Mouse (Mus musculus): ENCODE measurements at regions not wholly inside any gene's neighbourhood (a gene's known extent, or its start where the extent isn't known, plus 50 kb on each side); places are given as distances from the start of the nearest gene placed in this dataset.

DNA sequence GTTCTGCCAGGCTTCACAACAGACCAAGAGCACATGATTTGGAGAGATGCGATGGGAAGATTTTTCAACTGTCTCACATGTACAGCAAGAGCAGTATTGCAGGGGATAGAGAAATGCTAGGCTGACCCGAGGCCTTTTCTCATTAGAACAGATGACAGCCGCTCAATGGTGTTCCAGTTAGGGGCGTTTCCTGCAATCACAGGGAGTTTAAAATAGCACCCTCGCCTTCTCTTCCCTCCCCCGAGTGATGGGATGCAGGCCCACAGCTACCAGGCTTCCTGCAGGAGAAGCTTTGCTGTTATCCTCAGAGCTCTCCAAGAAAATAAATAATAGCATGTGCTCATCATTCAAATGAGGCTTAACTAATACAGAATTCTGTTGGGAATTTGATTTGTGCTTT, 526.9 kb upstream of the Tmem132c start:
- DNase-seq = no peak
- intact Hi-C loops (cut with DNase I) = no loop called here

- intact Hi-C loops (cut with DNase I) = no loop called here
- DNase-seq = no peak
These were observed 523.2 kb upstream of the Tmem132c start for GRCm38 (mm10) chr5:126718421-126718820.

GRCm38 (mm10) chr5:126721300-126721699, 520.3 kb upstream of the Tmem132c start:
- intact Hi-C loops (cut with DNase I) = no loop called here
- DNase-seq = no peak

DNA sequence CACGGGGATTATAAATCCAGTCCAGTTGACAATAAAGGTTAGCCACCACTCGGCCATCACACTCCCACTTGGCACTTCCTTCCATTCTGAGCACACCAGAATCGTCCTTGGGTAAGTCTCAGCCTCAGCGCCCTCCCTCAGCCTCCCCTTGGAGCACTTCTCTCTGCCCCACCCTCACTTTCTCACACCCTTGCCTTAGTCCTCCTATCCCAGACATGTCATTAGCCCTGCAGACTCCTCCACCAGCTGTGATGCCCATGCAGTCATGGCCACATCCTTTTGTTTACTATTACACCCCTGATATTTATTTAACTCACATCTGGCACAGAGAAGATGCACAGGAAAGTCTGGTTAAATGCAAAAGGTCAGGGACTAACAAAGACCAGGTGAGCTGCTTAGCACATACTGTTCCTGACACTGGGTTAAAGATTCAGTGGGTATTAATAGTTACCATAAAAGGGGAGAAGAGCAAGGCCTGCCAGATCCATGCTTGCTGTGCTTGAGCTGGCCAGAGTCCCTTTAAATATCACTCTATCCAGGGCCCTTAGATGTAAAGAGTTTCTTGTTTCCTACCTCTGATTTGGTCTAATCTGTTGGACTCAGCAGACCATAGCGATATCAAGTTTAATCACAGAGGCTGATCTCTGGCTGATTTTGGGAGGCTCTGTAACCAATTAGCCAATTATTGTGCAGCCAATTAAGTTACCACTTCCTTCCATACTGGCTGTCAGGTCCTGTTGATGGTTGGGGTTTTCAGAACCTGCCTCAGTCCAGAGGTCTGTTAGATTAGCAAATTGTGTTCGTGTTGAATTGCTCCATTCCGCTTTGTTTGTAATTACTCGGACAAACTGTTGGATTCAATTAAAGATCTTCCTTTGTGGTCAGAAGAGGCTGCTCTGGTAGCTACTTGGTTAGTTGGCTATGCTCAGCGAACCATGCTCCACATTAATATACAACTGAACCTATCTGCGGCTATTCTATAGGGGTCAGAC, 518.0 kb upstream of the Tmem132c start:
- intact Hi-C loops (cut with DNase I) = no loop called here

DNA sequence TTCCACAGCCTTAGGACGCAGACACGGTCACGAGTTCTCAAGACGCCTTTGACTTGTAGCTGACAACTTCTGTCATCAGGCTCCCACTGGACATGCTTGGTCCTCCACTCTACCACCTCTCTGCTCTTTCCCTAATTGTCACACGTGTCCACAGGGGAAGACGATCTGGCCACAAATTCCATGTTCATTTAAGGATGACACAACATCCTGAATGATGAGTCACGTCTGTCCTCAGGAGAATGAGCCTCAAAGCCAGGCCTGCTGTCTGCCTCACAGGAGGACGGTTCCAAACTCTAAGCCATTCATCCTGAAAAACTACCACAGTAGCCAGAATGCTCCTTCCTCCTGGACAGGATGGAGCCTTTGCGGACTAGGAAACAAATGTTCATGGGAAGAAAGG, 517.3 kb upstream of the Tmem132c start:
- intact Hi-C loops (cut with DNase I) = no loop called here
- DNase-seq = no peak

More for the DNA sequence above, 518.0 kb upstream of the Tmem132c start:
- DNase-seq = no peak

DNA sequence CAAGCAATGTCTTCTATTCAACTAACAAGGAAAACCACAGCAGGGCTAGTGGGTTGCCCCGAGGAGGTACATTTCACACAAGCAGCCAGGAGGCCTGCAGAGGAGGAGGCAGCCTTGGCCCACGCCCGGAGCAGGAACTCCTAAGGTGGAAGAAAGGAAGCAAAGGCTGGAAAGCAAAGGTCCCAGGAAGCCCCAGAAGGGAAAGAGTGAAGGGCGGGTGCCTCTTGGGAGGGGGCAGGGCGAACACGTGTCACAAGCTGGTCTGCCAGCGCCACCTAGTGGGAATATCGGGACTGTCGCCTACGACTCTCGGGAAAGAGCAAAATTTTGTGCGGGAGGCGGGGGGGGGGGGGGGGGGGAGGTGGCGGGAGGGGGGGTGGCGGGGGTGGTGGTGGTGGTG, 508.1 kb upstream of the Tmem132c start:
- DNase-seq = peak; percentile 90
- intact Hi-C loops (cut with DNase I) = loop anchor here (5.0 to 10.0 kb wide), 2 partner anchors 109 to 1201 kb away; partner anchors contain the start of gene Tmem132b

- DNase-seq = no peak
- intact Hi-C loops (cut with DNase I) = loop anchor here (10.0 kb wide), 1 partner anchor 111 kb away; no protein-coding TSS in a partner anchor
These were observed 505.9 kb upstream of the Tmem132c start for GRCm38 (mm10) chr5:126735733-126736132.

DNA sequence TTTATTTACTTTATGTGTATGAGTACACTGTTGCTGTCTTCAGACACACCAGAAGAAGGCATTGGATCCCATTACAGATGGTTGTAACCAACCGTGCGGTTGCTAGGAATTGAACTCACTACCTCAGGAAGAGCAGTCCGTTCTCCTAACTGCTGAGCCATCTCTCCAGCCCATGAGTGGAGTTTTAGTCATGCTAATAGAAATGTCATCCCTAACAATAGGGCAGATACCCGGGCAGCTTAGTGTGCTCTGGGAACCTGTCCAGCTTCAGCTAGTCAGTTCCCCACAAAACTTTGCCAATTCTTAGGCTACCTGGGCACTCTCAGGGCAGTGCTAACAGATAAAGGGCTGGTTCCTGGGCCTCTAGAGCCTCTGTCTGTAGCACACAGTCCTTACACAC, 503.9 kb upstream of the Tmem132c start:
- intact Hi-C loops (cut with DNase I) = loop anchor here (10.0 kb wide), 1 partner anchor 113 kb away; no protein-coding TSS in a partner anchor
- DNase-seq = no peak

DNA sequence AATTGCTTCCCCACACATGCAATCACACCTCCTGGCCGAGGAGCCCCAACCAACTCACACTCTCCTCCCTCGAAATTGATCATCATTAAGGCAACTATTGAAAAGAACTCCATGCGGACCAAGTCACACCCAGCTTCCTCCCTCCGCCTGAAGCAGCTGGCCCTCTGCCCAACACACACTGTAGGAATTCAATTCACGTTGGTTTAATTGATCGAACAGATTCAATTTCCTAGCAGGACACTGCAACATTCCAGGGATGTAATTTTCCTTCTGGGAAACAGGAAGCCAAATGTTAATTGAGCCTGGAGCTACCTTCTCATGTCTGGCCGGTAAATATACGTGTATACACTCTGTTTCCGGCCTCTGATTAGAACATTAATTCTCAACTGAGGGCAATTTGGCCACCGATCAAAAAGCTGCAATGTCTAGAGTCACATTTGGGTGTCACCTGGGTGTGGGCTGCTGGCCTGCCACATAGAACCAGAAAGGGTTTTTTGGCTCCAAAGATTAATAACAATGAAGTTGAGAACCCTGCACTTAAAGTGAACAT, 500.7 kb upstream of the Tmem132c start:
- DNase-seq = peak; percentile 26
- intact Hi-C loops (cut with DNase I) = no loop called here

GRCm38 (mm10) chr5:126755107-126755506, 486.5 kb upstream of the Tmem132c start:
- intact Hi-C loops (cut with DNase I) = no loop called here

DNA sequence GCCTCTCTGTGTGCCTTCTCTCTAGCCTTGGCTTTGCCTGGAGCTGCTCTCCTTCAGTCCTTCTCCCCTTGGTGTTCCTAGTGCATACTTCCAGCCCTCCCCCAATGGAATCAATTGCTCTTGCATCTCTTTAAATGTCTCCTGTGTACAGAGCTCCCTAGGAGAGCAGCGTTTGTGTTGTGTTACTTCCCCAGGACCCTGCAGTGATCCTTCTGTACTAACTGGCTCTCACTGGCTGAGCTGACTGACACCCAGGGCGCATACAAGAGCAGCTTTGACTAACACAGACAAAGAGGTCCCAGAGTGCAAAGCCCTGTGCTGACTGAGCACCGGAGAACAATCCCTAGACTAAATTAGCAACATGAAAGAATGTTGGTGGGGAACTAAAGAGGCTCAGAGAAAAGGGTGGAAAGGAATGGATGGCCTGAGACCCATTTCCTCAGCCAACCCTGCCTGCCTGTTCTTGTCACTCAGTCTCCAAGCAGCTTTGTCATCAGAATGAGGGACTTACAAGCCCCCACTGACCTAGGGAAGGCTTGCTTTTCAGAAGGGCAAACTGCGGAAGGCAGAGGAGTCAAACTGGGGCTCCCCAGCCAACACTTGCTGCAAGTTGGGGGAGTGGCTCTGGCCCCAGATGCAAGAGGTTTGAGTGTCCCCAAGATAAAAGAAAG, 476.4 kb upstream of the Tmem132c start:
- intact Hi-C loops (cut with DNase I) = no loop called here
- DNase-seq = no peak

More at GRCm38 (mm10) chr5:126755107-126755506, 486.5 kb upstream of the Tmem132c start:
- no peak for DNase-seq

DNA sequence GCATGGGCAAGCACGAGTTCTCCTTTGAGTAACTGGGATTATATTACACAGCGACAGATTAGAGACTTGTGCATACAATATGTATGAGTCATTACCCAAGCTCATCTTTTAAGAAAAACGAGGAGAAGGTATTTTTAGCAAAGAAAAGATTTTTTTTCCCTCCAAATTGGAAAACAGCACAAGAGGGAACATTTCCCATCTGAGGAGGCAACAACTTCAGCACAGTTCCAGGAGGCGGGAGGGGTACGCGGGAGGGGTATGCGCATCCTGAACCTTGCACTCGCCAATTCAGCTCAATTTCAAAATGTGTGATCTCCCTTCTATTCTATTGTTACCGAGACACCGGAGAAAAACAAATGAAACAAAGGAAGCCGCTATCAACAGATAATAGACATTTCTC, 472.6 kb upstream of the Tmem132c start:
- intact Hi-C loops (cut with DNase I) = no loop called here
- DNase-seq = no peak

GRCm38 (mm10) chr5:126787706-126788610, 453.6 kb upstream of the Tmem132c start:
- DNase-seq = peak; percentile 44
- intact Hi-C loops (cut with DNase I) = no loop called here

GRCm38 (mm10) chr5:126799698-126800279, 441.8 kb upstream of the Tmem132c start:
- intact Hi-C loops (cut with DNase I) = no loop called here
- DNase-seq = no peak

DNA sequence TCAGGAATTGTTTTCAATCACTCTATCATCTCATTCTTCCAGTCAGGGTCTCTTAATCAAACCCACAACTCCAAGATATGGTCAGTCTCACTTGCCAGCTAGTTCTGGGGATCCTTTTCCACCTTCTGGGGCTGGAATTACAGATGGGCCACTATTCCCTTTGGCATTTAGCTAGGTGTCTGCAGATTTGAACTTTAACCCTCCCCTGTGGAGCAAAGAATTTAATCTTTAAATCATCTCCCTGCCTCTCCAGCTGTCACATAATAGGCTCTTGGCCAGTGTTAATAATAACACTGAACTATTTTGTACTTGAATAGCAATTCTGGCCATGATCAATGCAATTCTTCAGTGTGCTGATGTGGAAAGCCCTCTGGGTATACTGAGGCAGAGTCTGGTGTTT, 435.0 kb upstream of the Tmem132c start:
- DNase-seq = no peak
- intact Hi-C loops (cut with DNase I) = no loop called here

- intact Hi-C loops (cut with DNase I) = no loop called here
- DNase-seq = no peak
These were observed 425.5 kb upstream of the Tmem132c start for GRCm38 (mm10) chr5:126816069-126816468.

GRCm38 (mm10) chr5:126835440-126835839, 406.2 kb upstream of the Tmem132c start:
- intact Hi-C loops (cut with DNase I) = no loop called here
- no peak for DNase-seq

DNA sequence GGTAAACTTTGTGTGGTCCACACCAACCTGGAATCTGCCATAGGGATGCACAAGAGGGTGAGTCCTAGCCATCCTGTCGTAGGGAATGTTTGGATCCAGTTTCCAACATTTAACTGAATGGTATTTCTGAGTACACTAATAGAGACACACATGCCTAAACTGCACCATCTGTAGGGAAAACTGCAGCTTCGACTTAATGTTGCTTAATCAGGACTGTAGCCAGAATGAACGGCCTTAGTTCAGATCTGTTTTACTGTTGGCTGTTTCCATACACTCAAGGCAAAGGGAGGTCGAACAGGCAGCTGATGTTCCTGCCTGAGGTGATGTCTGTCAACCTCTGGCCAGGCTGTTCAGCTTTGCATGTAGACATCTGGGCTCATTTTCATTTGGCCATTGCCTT, 399.0 kb upstream of the Tmem132c start:
- intact Hi-C loops (cut with DNase I) = no loop called here

GRCm38 (mm10) chr5:126862078-126862477, 379.5 kb upstream of the Tmem132c start:
- intact Hi-C loops (cut with DNase I) = no loop called here
- DNase-seq = no peak

More for the DNA sequence above, 399.0 kb upstream of the Tmem132c start:
- DNase-seq = no peak

- no peak for DNase-seq
- intact Hi-C loops (cut with DNase I) = no loop called here
These were observed 365.8 kb upstream of the Tmem132c start for GRCm38 (mm10) chr5:126875842-126876241.
